Mouse (Mus musculus) 3134 (cell line): Measurements from ENCODE around the gene Zfp663.

Experiments
- DNase-seq: peaks from one replicate; pipeline ENCODE4 v3.0.0-alpha.2; 2011; ENCODE audit warnings: low spot score; ENCODE audit not compliant: insufficient read length; ENCODE audit errors: extremely low read depth

Zfp663 gene

DNA sequence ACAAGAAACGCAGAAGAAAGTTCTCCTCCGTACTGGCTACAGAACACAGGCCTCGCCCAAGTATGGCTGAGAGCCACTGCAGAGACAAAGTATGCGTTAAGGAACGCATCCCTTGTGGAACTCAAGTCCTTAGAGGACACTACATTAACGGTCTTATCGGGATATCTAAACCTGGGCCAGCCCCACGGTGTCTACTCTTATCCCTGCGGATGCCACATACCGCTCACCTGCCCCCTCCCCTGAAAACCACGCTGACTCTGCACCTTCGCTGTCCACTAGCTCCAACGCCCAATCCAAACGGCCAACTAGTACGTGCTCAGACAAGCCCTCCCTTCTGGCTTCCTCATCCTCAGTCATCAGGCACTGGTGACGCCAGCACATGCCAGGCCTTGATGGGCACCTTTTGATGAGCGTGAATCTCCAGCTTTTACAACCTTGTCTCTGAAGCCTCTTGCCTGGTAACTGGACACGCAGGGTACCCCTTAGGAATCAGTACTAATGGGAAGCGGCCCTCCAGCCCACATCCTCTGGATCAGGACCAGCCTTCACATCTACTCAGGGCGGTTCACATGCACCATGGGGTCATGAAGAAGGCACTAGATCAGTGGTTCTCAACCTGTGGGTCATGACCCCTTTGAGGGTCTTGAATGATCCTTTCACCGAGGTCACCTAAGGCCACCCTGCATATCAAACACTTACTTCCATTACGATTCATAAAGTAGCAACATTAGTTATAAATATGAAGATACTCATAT lies 46.4 kb downstream of the Zfp663 start:
- DNase-seq = no peak

DNA sequence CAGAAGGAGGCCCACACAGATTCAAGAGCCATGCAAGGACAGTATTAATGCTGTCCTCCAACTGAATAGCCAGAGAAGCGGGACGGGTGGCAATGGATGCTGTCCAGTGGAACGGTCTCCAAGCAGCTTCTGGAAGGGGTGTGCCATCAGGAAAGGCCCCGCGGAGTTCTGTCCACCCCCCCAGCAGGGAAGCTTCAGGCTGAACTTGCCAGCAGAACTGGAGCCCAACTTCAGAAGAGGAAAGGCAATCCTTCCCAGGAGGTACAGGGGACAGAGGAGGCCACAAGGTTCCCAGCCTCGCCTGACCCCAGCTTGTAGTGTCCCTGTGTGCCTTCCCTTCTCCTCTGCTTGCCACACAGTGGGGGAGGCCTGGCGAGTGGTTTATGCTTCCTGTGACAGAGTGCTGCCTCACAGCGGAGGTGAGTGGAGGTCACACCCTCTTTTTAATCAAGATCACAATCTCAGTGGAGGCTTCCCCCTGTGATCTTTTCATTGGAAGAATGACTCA lies 47.1 kb downstream of the Zfp663 start:
- no peak for DNase-seq

- no peak for DNase-seq
Observed at GRCm38 (mm10) chr2:165320531-165321150, 47.9 kb downstream of the Zfp663 start.

DNA sequence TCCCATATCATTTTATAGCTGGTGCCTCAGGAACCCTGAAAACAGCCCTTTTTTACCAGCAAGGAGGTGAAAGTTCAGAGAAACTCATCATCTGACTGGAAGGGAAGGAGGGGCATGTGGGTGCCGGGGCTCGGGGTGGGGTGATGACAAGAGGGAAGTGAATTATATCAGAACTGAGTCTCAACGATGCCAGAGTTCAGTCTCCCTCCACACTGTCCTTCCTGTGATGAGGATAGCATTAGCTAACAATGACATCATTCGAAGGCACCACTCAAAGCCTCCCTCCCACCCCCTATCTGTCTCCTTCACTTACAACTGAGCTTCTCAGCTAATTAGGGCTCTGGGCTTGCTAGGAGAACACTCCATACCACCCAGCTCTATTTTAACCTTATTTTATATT lies 49.0 kb downstream of the Zfp663 start:
- DNase-seq = no peak

DNA sequence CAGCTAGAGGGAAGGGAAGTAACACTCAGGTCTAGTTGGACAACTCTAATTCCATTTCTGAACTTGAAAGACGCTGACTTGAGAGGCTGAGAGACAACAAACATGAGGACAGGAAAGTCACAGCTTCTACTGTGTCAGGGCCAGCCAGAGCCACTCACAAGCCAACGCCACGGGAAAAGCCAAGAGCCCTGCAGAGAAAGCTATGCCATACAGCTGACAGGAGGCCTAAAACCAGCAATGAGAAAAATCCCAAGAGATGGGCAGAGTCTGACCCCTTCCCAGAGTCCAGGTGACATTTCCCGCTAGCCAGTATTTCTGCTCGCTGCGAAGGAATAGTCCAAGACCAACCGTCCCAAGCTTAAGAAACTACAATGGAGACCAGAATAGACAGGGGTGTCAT lies 49.6 kb downstream of the Zfp663 start:
- DNase-seq = no peak

DNA sequence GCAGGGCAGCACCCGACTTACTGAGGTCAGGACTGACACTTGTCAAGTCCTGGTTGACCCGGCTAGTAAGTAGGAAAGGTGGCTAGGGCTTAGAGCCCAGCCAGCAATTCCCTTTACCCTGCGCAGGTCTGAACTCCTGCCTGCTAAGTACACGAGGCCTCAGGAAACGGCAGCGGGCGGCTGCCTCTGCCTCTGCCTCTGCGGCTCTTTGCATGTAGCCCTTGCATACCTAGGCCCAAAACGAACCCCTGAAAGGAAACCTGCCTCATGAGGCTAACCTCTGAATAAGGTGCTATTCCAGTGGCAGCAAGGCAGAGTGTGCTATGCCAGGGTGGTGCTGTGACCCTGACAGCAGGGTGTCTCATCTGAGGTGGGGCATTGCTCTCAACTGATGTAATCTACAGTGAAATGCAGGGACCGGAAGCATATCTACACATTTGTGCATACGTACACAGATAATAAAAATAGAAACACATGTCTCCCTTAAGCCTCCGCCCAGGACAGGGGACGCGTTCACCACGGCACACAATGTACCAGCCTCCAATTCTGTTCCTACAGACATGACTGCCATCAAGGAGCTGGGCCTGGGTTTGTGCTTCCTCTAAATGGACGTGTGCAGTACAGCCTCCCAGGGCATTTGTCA lies 50.8 kb downstream of the Zfp663 start:
- DNase-seq = no peak

DNA sequence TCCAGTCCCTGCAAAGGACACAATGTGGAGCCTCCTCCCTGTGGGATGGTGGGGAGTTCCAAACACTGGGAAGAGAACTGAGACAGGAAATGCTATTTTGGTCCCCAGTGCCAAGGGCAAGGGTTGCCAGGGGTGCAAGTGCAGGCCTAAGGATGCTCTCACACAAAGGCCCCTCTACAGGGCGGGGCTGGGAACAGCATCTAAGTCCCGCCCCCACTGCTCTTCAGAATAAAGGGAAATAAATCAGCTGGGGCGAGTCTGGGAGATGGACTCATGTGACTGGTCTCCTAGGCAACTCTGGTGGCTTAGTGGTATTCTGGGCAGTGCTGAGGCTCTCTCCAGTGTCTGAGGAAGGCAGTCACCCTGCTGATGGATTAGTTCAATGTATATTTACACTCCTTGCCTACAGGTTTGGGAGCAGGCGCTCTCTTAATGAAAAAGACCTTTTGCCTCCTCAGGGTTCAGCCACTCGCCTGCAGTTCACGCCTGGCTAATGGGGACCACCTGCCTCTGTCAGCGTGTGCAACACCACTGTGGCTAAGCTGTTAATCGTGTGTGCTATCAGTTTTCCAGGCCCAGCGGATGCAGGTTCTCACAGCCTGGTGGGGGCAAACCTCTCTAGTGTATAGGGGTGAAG lies 51.6 kb downstream of the Zfp663 start:
- no peak for DNase-seq

DNA sequence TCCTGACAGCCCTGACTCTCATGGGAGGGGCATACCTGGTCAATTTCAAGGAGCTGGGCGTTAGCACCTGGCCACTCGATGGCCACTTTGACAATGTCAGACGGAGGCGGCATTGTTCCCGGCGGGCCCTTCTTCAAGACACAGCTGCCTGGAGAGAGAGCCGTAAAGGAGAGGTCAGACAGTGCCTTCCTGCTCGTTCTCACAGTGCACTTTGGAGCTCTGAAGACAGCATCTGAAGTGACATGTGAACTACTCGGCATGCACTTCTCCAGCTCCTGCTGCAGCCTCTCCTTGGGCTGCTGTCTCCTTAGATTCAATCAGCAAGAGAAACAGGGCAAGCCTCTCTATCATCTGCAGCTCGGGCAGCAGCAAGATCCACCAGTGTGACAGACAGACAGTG lies 52.3 kb downstream of the Zfp663 start:
- no peak for DNase-seq

GRCm38 (mm10) chr2:165314197-165314596 lies 54.3 kb downstream of the Zfp663 start:
- no peak for DNase-seq

DNA sequence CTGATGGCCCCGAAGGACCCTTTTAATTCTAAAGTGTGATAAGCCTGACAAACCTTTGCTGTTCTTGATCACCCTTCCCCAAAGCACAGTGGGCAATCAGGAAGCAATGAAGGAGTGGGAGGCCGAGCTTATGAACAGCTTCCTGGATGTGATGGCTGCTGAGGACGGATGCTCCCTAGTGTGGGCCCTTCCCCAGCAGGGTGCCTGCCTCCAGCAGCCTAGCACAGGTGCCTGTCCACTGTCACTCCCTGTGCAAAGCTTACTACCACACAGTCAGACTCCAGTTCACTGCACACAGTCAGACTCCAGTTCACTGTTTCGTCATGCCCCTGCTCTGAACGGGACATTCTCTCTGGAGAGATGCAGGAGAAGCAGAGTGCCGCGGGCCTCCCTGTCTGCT lies 56.1 kb downstream of the Zfp663 start:
- no peak for DNase-seq

GRCm38 (mm10) chr2:165311577-165311976 lies 57.0 kb downstream of the Zfp663 start:
- no peak for DNase-seq

DNA sequence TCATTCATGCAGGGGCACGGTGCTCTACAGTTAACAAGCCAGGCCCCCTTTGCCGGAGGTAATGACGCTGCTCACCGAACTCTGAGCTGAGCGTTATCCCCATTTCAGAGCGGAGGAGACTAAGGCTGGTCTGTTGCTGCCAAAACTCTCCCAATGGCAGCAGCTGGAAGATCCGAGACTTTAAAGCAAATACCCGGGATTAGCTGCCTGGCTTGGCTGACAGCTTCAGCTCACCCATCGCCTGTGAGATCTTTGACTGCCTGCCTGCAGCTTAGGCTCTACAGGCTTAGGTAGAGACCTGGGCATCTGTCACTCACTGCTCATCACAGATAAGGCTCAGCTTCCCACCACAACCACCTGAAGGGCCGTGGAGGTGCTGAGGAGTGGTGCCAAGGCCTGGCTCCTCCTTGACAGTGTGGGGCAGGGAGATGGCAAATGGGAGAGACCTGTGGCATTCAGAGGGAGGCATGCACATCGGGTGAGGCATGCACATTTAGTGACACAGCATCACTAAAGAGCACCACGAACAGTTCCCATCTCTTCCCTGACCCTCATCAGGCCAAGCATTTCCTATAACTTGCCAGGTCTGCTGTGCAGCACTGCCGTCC lies 57.6 kb downstream of the Zfp663 start:
- DNase-seq = no peak

DNA sequence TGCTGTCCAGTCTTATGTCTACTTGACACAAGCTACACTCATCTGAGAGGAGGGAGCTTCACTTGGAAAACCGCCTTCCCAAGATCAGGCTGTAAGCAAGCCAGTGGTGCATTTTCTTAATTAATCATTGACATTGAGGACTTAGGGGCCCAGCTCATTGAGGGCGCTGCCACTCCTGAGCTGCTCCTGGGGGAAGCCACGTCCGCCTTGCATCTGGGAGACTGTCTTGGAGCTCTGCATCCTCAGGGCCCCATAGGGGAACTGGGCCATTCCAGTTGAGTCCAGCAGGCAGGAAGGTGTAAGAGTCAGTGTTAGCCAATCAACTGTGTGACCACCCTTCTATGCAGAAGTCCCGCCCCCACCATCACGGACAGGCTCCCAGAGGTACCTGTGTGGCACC lies 60.7 kb downstream of the Zfp663 start:
- no peak for DNase-seq

DNA sequence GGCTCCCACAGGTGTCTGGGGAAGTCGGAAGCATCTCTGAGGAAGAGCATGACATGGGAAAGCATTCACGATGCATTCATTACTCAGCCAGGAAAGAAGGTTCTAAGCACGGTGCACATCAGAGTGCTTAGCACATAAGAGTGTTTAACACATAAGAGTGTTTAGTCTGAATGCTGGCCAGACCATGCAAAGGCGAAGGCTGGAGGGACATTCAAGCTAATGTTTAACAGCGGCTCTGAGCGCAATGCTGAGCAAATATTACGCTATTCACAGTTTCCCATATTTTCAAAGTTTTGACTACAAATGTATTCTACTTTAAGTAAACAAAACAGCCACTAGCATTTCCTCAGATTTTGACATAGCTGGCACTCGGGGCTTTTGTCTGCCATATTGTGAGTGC lies 63.1 kb downstream of the Zfp663 start:
- DNase-seq = no peak

DNA sequence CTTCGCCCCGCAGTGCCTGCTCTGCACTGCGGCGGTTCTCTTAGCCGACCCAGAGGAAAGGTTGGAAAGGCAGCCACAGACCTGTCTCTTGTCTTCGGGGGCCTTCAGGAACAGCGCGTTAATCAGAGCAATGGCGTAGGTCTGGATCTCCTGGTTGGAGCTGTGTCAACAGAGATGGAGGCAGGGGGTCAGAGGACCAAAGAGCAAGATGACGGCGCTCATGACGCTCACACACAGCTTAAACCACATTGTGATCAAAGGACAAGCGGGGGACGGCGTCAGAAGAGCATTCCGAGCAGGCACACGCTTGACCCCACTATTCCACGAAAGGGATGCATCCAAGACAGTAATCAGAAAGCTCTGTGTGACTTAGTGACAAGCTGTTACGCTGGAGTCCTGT lies 63.7 kb downstream of the Zfp663 start:
- no peak for DNase-seq

DNA sequence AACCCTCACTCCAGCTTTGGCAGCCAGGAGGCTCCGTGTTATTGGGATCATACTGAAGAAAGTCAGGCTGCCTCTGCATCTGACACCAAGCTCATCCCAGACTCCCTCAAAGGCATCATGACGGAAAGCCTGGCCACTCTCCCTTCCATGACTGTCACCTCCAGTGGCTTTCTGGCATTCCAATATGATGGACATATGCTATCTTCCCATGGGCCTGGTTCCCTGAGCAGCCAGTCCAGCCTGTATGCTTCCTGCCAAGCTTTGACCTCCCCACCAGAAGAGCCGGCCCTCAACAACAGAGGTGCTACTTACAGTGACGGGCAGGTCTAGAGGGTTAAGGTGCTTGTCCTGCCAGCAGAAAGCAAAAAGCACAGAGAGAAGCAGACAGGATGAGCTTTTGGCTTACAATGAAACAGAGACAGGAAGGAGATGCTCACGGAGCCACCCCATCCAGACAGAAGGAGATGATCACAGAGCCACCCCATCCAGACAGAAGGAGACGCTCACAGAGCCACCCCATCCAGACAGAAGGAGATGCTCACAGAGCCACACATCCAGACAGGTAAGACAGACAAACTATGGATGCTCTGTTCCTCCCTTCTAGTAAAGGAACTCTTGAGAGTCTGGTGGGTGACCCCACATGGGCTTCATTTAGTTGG lies 65.0 kb downstream of the Zfp663 start:
- no peak for DNase-seq

DNA sequence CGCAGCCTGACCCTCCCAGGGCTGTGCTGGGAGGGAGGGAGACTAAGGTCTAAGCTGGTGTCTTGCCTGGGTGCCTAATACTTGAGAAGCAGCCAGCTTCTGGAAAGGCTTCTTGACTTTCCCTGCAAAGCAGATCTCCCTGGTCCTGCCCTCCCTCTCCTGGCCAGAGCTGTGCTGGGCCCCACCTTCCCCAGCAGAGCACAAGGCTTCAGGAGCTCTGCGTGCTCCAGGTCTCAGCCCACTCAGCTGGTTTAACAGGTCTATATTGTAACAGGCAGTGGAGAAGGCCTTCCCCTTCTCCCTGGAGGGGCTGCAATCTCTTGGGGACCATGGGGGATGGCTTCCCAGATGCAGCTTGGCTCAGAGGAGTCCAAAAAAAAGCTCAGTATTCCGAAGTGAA lies 67.1 kb downstream of the Zfp663 start:
- no peak for DNase-seq
